Mouse (Mus musculus) G1E (cell line): ENCODE data around the gene Cct5.

Experiments
- CTCF ChIP-seq: IDR thresholded peaks from 2 replicates; pipeline ENCODE4 v1.5.1; 2012; ENCODE audit warnings: low read depth, low read length, inconsistent platforms, mixed read lengths
- GATA1 ChIP-seq: IDR thresholded peaks from 2 replicates; pipeline ENCODE4 v1.6.1; 2012; ENCODE audit warnings: borderline replicate concordance, low read length, inconsistent platforms, mixed read lengths
- GATA2 ChIP-seq: IDR thresholded peaks from 2 replicates; pipeline ENCODE4 v1.6.1; 2012; ENCODE audit warnings: low read depth, low read length, inconsistent platforms, borderline replicate concordance
- POLR2AphosphoS5 ChIP-seq: IDR thresholded peaks from 2 replicates; pipeline ENCODE4 v1.6.1; 2012; ENCODE audit warnings: low read depth, low read length, inconsistent platforms; ENCODE audit not compliant: insufficient replicate concordance
- TAL1 ChIP-seq: conservative IDR thresholded peaks from 2 replicates; pipeline ENCODE4 v1.6.1; 2012; ENCODE audit warnings: low read depth, low read length, inconsistent platforms, mixed read lengths

DNA sequence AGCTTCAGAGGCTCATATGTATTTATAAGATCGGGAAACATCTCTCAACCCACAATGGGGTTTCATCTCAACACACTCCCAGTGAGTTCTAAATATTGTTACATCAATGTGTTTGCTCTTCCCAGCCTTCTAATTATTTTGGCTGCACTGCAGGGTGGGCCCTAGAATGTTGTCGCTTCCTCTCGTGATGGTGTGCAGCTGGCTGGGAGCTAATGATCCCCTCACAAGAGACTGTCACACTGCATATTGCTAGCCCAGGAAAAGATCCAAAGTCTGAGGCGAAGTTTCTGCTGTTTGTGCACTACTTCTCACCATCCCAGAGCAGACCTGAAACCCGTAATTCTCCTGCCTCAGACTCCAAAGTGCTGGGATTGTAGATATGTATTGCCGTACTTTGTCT lies 45.6 kb upstream of the Cct5 start:
- TF ChIP-seq CTCF, result no peak
- no peak for TF ChIP-seq GATA1
- TF ChIP-seq TAL1, result no peak
- no peak for TF ChIP-seq POLR2AphosphoS5
- no peak for TF ChIP-seq GATA2
